Mouse (Mus musculus) erythroblast, embryonic 14.5 days (primary cell): ENCODE results near the gene Dlgap1.

Experiments
- GATA1 ChIP-seq: IDR thresholded peaks from 2 replicates; pipeline ENCODE4 v1.6.1; 2012; ENCODE audit warnings: low read length, inconsistent platforms, mixed read lengths
- TAL1 ChIP-seq: IDR thresholded peaks from 3 replicates; pipeline ENCODE4 v1.6.1; 2012; ENCODE audit warnings: low read length, inconsistent platforms, mixed read lengths

DNA sequence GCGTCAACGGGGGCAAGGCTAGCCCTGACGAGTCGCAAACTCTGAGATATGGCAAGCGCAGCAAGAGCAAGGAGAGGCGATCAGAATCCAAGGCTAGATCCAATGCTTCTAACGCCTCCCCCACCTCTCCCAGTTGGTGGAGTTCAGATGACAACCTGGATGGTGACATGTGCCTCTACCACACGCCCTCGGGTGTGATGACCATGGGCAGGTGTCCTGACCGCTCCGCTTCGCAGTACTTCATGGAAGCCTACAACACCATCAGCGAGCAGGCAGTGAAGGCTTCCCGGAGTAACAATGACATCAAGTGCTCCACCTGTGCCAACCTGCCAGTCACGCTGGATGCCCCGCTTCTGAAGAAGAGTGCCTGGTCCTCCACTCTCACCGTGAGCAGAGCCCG, 547.6 kb downstream of the Dlgap1 start:
- TF ChIP-seq GATA1, result no peak
- no peak for TF ChIP-seq TAL1
